Mouse (Mus musculus) liver, embryonic 14.5 days (tissue): ENCODE measurements around the gene Kank3. TPM values are rescaled to one million over a fixed set of nuclear protein-coding genes. Genes with fewer than 3 reads are reported as not detected.

ENCODE experiments used
- ATAC-seq: fragments of 200-750 bp; cut with Nextera tagmentation; 2 replicates; pipeline ENCODE4 v1.8.0; 2017; ENCODE audit warnings: moderate number of reproducible peaks, mild to moderate bottlenecking, moderate library complexity; ENCODE audit not compliant: insufficient read depth
- DNase-seq, 3 experiments: peaks; one replicate each; pipeline ENCODE4 v3.0.0-alpha.2; 2012 to 2013; ENCODE audit warnings: low read depth in 3 of 3, low spot score in 3 of 3
- H3K27ac ChIP-seq: fragments of 300-500 bp; sonication (generic); 2 replicates; pipeline ENCODE4 v1.5.1; 2014; ENCODE audit warnings: moderate library complexity, mild to moderate bottlenecking, control low read depth, inconsistent platforms
- H3K27me3 ChIP-seq: fragments of 300-500 bp; sonication (generic); 2 replicates; pipeline ENCODE4 v1.6.1; 2014; ENCODE audit warnings: mild to moderate bottlenecking, low read length, moderate library complexity; ENCODE audit not compliant: control insufficient read depth, insufficient read depth
- H3K36me3 ChIP-seq: fragments of 300-500 bp; sonication (generic); replicated peaks from 2 replicates; pipeline ENCODE4 v1.6.1; 2014; ENCODE audit warnings: low read depth; ENCODE audit not compliant: control insufficient read depth, insufficient read depth
- H3K4me1 ChIP-seq, 2 experiments: fragments of 200-500 bp in 1 of 2; fragments of 300-500 bp in 1 of 2; sonication (generic) in 1 of 2; replicated peaks; 2 replicates each; pipeline ENCODE4 v1.6.1; 2012 to 2014; ENCODE audit warnings: antibody characterized with exemption in 1 of 2, inconsistent platforms in 1 of 2, low read length in 1 of 2; ENCODE audit not compliant: control insufficient read depth in 2 of 2, insufficient read depth in 2 of 2
- H3K4me2 ChIP-seq: fragments of 300-500 bp; sonication (generic); 2 replicates; pipeline ENCODE4 v1.6.1; 2014; ENCODE audit warnings: low read depth, mild to moderate bottlenecking, control low read depth, moderate library complexity
- H3K4me3 ChIP-seq, 2 experiments: fragments of 200-500 bp in 1 of 2; fragments of 300-500 bp in 1 of 2; sonication (generic) in 1 of 2; 2 replicates each; pipeline ENCODE4 v1.5.1; 2012 to 2014; ENCODE audit warnings: low read depth in 2 of 2, low read length in 2 of 2, mild to moderate bottlenecking in 2 of 2, control low read depth in 1 of 2, inconsistent platforms in 1 of 2, moderate library complexity in 1 of 2; ENCODE audit not compliant: insufficient read depth in 1 of 2
- H3K9ac ChIP-seq: fragments of 300-500 bp; sonication (generic); replicated peaks from 2 replicates; pipeline ENCODE4 v1.6.1; 2014; ENCODE audit warnings: mild to moderate bottlenecking, control low read depth, moderate library complexity
- H3K9me3 ChIP-seq: fragments of 300-500 bp; sonication (generic); 2 replicates; pipeline ENCODE4 v1.6.1; 2016; ENCODE audit warnings: low read length, mixed read lengths; ENCODE audit not compliant: control insufficient read depth
- CTCF ChIP-seq: IDR thresholded peaks from 2 replicates; pipeline ENCODE4 v1.5.1; 2016; ENCODE audit warnings: antibody characterized with exemption, low read depth, control low read depth
- EP300 ChIP-seq: IDR thresholded peaks from 2 replicates; pipeline ENCODE4 v1.6.1; 2016; ENCODE audit warnings: antibody characterized with exemption, low read depth
- WGBS: fragments of 180-500 bp; shearing (Covaris S2); extraction: QIAGEN DNeasy Blood & Tissue Kit; methylation state at CpG from one replicate; pipeline ENCODE4 v1.1.7; 2014; ENCODE audit not compliant: insufficient replicate concordance; 5-methylcytosine and 5-hydroxymethylcytosine counted together
- polyA plus RNA-seq, 2 experiments: library from polyadenylated mRNA; depleted of rRNA in 1 of 2; stranded (reverse) in 1 of 2; unstranded in 1 of 2; fragments of >200 nt; fragmentation: Nextera tagmentation in 1 of 2; extraction: Ambion mirVana in 1 of 2; gene quantifications; 2 replicates each; pipeline versions ENCODE4 v1.2.1 to v1.2.3; 2012 to 2014

Kank3 gene
- polyA plus RNA-seq, 2 experiments: 7.3 to 7.6 TPM

- 77% methylated on average over 8 of the region's 8 CpGs for WGBS
- H3K9me3 ChIP-seq: no peaks in the 10 kb centered on the region
- no peak overlapping the region for H3K27ac ChIP-seq
- H3K27me3 ChIP-seq: no peaks in the 10 kb centered on the region
- H3K36me3 ChIP-seq: peaks cover 22% of the 10 kb centered on the region
- H3K4me2 ChIP-seq: no peak overlapping the region
- no peak overlapping the region for H3K9ac ChIP-seq
- no peak for ATAC-seq
- no peak for DNase-seq
- TF ChIP-seq CTCF: no peak
- TF ChIP-seq EP300: no peak
- no peak overlapping the region for H3K4me3 ChIP-seq
- H3K4me1 ChIP-seq: peaks cover 3 to 10% of the 10 kb centered on the region in 2 experiments; a peak in 3 of 4 replicates
These were observed 35.7 kb upstream of the Kank3 start for GRCm38 (mm10) chr17:33774573-33775155.

- Histone ChIP-seq H3K27me3 (no peaks in the 10 kb centered on the region), H3K9ac (no peak overlapping the region), H3K9me3 (no peaks in the 10 kb centered on the region), H3K36me3 (peaks cover 22% of the 10 kb centered on the region), H3K4me3 (no peak overlapping the region), H3K27ac (no peak overlapping the region), H3K4me1 (peaks cover 4 to 15% of the 10 kb centered on the region in 2 experiments), H3K4me2 (no peak overlapping the region)
- ATAC-seq (no peak), DNase-seq (no peak)
- WGBS: 95% methylated on average over 4 of the region's 4 CpGs
- TF ChIP-seq EP300 (no peak), CTCF (no peak)
These were observed 35.0 kb upstream of the Kank3 start for GRCm38 (mm10) chr17:33775287-33775686.

- ATAC-seq: peak; percentile 19; the same call in 1 of the 2 replicates
These were observed 30.9 kb upstream of the Kank3 start for GRCm38 (mm10) chr17:33779271-33779966.

GRCm38 (mm10) chr17:33779967-33780295 lies 30.4 kb upstream of the Kank3 start:
- ATAC-seq: no peak
- Histone ChIP-seq H3K9me3 (no peaks in the 10 kb centered on the region), H3K4me3 (peak overlapping the region in 1 of 2 experiments; percentile 57; a peak in 2 of 4 replicates), H3K4me1 (peaks cover 9 to 28% of the 10 kb centered on the region in 2 experiments), H3K36me3 (peaks cover 22% of the 10 kb centered on the region), H3K9ac (no peak overlapping the region; the same call in 1 of the 2 replicates), H3K27me3 (no peaks in the 10 kb centered on the region), H3K4me2 (peak overlapping the region; percentile 84), H3K27ac (no peak overlapping the region)
- 62% methylated on average over 5 of the region's 5 CpGs for WGBS
- no peak for DNase-seq
- no peak for TF ChIP-seq EP300
- TF ChIP-seq CTCF: no peak

More at GRCm38 (mm10) chr17:33779271-33779966, 30.9 kb upstream of the Kank3 start:
- Histone ChIP-seq H3K4me3 (peak overlapping the region in 1 of 2 experiments; percentile 17; a peak in 1 of 4 replicates), H3K9me3 (no peaks in the 10 kb centered on the region), H3K27ac (no peak overlapping the region; the same call in 1 of the 2 replicates), H3K4me2 (peak overlapping the region; percentile 84), H3K4me1 (peaks cover 9 to 28% of the 10 kb centered on the region in 2 experiments), H3K9ac (no peak overlapping the region), H3K36me3 (peaks cover 22% of the 10 kb centered on the region), H3K27me3 (no peaks in the 10 kb centered on the region)
- TF ChIP-seq EP300: no peak
- TF ChIP-seq CTCF: no peak
- peak in 2 of 3 experiments; percentile 39 to 40 for DNase-seq
- WGBS: 49% methylated on average over 9 of the region's 9 CpGs

GRCm38 (mm10) chr17:33780431-33780830 lies 29.9 kb upstream of the Kank3 start:
- H3K4me2 ChIP-seq: peak overlapping the region; percentile 84
- peak overlapping the region; percentile 46 to 57 for H3K4me3 ChIP-seq
- H3K36me3 ChIP-seq: peaks cover 22% of the 10 kb centered on the region
- no peaks in the 10 kb centered on the region for H3K27me3 ChIP-seq
- peaks cover 9 to 28% of the 10 kb centered on the region in 2 experiments for H3K4me1 ChIP-seq
- DNase-seq (no peak), ATAC-seq (no peak)
- no peaks in the 10 kb centered on the region for H3K9me3 ChIP-seq
- H3K9ac ChIP-seq: peak overlapping the region; percentile 31
- no peak overlapping the region for H3K27ac ChIP-seq
- WGBS: 10% methylated on average over 5 of the region's 5 CpGs
- TF ChIP-seq EP300 (no peak), CTCF (no peak)
